ENCODE assay signal across 23 mouse cellular contexts in genomic region chr15:40561661-40562060, GRCm38 (mm10).
A peak's percentile ranks its signal among the peaks of the same experiment; 100 is the strongest.
DNase-seq lines count a peak whose midpoint lies in the region; ATAC-seq and TF ChIP-seq lines count a peak whose summit lies in the region.
"Had no signal": no experiment of that assay in that cellular context is flagged by ENCODE, and none has a peak within 500 bp of the region (broad histone marks: within the 10 kb centered on the region; RNA-seq: fewer than 3 reads in every experiment).

No protein-coding gene starts in this region.

- no peaks in the 10 kb centered on the region for H3K4me1 ChIP-seq in forebrain, embryonic 15.5 days
- H3K4me1 ChIP-seq: embryonic facial prominence, embryonic 12.5 days; embryonic facial prominence, embryonic 15.5 days; hindbrain, embryonic 10.5 days; intestine, embryonic 15.5 days had no signal

- H3K27ac ChIP-seq in forebrain, embryonic 15.5 days (replicated peaks): no peak overlapping the region
- H3K27ac ChIP-seq: embryonic facial prominence, embryonic 12.5 days; embryonic facial prominence, embryonic 15.5 days; heart, embryonic 15.5 days; hindbrain, embryonic 10.5 days; hindbrain, embryonic 13.5 days; intestine, embryonic 15.5 days had no signal

- no peak overlapping the region for H3K4me3 ChIP-seq in forebrain, embryonic 15.5 days
- H3K4me3 ChIP-seq: embryonic facial prominence, embryonic 12.5 days; embryonic facial prominence, embryonic 15.5 days; heart, embryonic 12.5 days; heart, embryonic 15.5 days; hindbrain, embryonic 10.5 days; hindbrain, embryonic 13.5 days; intestine, embryonic 15.5 days had no signal

- no peak for TF ChIP-seq CTCF in brain, embryonic 14.5 days (IDR thresholded peaks at IDR 0.05; ENCODE audit: borderline replicate concordance, extremely low read depth, insufficient read depth, insufficient read length)

- H3K36me3 ChIP-seq in forebrain, embryonic 15.5 days: no peaks in the 10 kb centered on the region
- H3K36me3 ChIP-seq: embryonic facial prominence, embryonic 12.5 days; embryonic facial prominence, embryonic 15.5 days; heart, embryonic 12.5 days; heart, embryonic 15.5 days; hindbrain, embryonic 10.5 days; hindbrain, embryonic 13.5 days; intestine, embryonic 15.5 days had no signal

- no peak overlapping the region for H3K9ac ChIP-seq in forebrain, embryonic 15.5 days (replicated peaks)
- H3K9ac ChIP-seq: embryonic facial prominence, embryonic 12.5 days; embryonic facial prominence, embryonic 15.5 days; heart, embryonic 12.5 days; heart, embryonic 15.5 days; hindbrain, embryonic 13.5 days; intestine, embryonic 15.5 days had no signal

- WGBS in forebrain, embryonic 15.5 days: 87% methylated on average over 2 of the region's 2 CpGs

- no peak overlapping the region for H3K4me2 ChIP-seq in forebrain, embryonic 15.5 days (replicated peaks)
- H3K4me2 ChIP-seq: embryonic facial prominence, embryonic 12.5 days; embryonic facial prominence, embryonic 15.5 days; heart, embryonic 12.5 days; heart, embryonic 15.5 days; hindbrain, embryonic 13.5 days; intestine, embryonic 15.5 days had no signal

- H3K27me3 ChIP-seq in forebrain, embryonic 15.5 days: no peaks in the 10 kb centered on the region
- H3K27me3 ChIP-seq: embryonic facial prominence, embryonic 12.5 days; embryonic facial prominence, embryonic 15.5 days; heart, embryonic 12.5 days; heart, embryonic 15.5 days; hindbrain, embryonic 13.5 days; intestine, embryonic 15.5 days had no signal

- H3K9me3 ChIP-seq in forebrain, embryonic 15.5 days: no peaks in the 10 kb centered on the region
- H3K9me3 ChIP-seq: embryonic facial prominence, embryonic 12.5 days; embryonic facial prominence, embryonic 15.5 days; heart, embryonic 12.5 days; heart, embryonic 15.5 days; hindbrain, embryonic 10.5 days; hindbrain, embryonic 13.5 days; intestine, embryonic 15.5 days had no signal

- no peak for TF ChIP-seq POLR2A in brain, embryonic 14.5 days (IDR thresholded peaks at IDR 0.05; ENCODE audit: borderline replicate concordance, extremely low read depth, insufficient read depth, insufficient read length, poor library complexity, severe bottlenecking)

- no peak for ATAC-seq in forebrain, embryonic 15.5 days (replicated peaks)
- ATAC-seq: CD4-positive, CD25-positive, alpha-beta regulatory T cell, adult 4 months; forebrain, embryonic 14.5 days; hindbrain, embryonic 16.5 days; intestine, embryonic 15.5 days had no signal

- DNase-seq in cerebellum, adult 9-10 months: peak; percentile 56
- DNase-seq in cerebellum, adult 8-10 months: no peak
- peak; percentile 8 for DNase-seq in layer of hippocampus, adult 9-10 months (ENCODE audit: low spot score)
- DNase-seq in layer of hippocampus, postnatal 36 days: no peak
- DNase-seq in brain, embryonic 14.5 days (ENCODE audit: low read depth): peak; percentile 16
- DNase-seq: adrenal gland, adult 2 months; adrenal gland, postnatal 14 days; cerebellum, adult 11-12 months; gastrocnemius, postnatal 25 days; heart, adult 18-20 months; heart, postnatal 10 days; heart, postnatal 36 days had no signal

Comparison
In these comparisons a context has a peak if more than half of its experiments do, and no peak if none do; other contexts are left out.
1. DNase-seq: peak in cerebellum, adult 9-10 months (single experiment), layer of hippocampus, adult 9-10 months (single experiment) and brain, embryonic 14.5 days (single experiment); none in cerebellum, adult 8-10 months (single experiment) and layer of hippocampus, postnatal 36 days (0 of 2).